Mouse (Mus musculus): ENCODE measurements around the gene Slc13a5.

Slc13a5 gene

DNA sequence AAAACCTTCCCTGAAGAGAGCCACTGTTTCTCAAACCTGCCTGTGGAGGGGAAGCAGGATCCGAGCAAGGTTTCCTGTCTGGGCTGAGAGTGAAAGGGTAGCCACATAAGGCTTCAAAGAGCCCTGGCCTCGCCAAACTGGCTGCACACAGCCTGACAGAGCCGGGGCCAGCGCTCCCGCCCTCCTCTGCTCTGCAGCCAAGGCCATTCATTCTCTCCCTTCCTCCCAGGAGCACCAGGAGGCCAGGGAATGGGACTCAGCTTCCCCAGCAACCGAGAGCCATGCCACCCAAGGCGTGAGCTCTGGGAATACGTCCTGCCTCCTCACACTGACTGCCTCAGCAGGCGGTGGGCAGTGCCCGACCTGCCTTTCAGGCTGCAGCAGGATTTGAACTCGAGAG is 1.5 kb downstream of the Slc13a5 start:
- DNase-seq (ENCODE audit: low spot score): no peak

DNA sequence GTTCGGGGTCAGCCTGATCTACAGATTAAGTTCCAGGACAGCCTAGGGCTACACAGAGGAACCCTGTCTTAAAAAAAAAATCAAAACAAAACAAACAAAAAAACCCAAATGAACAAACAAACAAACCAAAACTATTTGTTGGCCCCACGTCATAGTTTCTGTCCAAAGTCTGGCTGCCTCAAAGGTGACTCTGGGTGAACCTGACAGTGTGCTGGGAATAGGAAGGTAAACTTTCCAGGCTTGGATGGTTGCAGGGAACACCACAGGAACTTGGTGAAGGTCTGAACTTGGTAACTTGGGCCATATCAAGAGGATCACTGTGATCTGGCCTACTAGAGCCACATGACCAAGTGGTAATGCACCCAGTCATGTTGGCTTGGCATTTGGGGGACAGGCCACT is 10.6 kb downstream of the Slc13a5 start:
- no peak for DNase-seq (ENCODE audit: low spot score)

DNA sequence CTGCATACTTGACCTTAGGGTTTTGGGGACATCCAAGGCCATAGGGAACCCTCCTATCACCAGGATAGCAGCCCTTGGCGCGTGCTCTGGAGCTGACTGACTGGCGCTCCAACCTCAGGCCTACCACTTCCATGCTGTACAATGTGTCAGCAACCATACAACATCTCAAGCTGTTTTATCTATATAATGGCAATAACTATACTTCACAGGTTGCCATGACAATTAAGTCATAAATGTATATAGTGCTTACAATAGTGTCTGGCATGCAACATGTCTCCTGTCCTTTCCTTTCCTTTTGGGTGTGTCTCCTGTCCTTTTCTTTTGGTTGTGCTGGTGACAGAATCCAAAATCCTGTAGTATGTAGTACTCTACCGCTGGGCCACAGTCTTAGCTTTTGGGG is 11.4 kb downstream of the Slc13a5 start:
- no peak for DNase-seq (ENCODE audit: low spot score)

DNA sequence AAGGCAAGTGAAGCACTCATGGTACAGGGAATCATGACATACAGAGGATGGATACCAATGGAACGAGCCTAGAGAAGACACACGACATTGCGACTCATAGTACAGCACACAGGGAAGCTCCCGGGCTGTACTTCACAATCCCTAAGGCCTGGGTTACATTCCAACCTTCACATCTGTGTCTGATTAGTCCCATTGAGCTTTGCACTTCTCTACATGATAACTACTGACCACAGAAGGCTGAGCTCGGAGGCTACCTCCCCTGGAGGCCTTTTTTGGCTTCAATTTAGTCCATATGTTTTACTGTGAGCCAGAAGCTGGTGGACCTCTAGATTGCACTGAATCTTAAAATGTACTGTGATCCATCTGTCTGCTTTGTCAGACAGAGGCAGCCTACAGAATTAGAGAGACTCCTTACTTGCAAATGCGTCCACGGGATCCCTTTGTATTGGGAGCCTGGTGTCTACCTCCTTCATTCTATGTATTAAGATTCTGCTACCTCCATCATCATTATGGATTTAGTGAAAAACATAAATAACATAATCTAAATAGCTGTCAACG is 21.7 kb downstream of the Slc13a5 start:
- no peak for DNase-seq (ENCODE audit: low spot score)

DNA sequence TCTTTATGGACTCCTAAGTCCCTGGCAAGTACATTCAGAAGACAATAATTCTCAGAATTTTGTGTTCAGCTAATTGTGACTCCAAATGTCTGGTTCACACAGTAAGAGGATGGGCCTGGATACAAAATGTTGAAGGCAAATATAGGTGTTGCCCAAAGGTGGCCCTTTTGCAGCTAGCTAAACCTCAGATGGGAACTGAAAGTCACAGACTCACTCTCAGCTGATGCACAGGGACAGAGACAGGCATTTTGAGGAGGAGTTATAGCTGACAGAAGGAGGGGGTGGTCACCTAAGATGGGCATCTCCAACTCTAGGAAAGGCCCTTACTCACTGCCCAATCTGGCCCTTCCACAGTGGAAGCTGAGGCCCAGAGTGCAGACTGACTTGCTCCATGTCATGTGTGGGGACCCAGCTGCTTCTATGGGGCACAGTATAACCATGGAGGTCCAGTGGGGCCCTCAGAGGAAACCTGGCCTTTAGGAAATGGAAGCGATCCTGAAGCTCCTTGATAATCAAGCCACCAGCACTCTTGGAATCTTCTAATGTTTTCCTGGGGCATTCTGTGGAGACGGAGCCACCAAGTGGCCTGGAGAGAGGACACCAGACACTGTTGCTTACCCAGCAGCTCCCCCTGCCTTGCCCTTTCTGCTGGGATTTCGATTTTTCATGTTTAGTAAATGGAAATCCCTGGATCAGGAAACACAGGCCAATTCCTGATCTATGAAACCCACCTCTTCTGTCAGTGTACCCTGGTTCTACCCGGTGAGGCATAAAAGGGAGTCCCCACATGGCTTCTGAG is 26.8 kb downstream of the Slc13a5 start:
- no peak for DNase-seq (ENCODE audit: low spot score)

DNA sequence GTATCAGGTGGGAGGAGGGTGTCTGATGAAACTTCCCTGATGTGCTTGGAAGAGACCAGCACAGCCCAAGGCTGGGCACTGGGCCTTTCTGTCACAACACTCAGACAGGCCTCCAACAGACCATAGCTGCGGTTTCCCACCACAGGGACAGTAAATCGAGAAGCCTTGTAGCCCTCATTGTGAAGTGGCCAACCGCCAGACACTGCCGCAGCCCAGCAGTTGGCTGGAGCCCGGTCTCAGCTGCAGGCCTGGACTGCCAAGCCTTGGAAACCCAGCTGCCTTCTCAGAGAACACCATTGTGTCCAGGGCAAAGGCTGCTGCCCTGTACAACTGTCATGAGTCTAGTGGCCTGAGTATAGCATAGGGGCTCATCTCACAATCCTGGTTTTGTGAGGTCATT is 33.0 kb downstream of the Slc13a5 start:
- DNase-seq (ENCODE audit: low spot score): no peak

DNA sequence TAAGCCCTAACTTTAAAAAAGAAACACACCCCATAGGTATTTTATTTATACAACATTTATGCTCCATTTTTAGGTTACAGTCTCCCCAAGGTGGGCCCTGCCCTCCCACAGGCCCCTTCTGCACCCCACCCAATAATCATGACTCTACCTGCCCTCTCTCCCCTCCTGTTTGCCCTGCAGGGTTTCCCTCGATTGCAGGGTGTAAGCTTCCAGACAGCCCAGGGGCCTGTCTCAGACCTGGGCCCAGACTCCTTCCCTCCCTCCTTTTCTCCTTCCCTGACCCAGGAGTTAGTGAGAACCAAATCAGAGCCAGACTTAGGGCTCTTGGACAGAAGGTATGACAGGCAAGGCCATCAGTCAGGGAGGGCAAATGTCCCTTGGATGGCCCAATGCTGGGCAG is 34.0 kb downstream of the Slc13a5 start:
- no peak for DNase-seq (ENCODE audit: low spot score)

DNA sequence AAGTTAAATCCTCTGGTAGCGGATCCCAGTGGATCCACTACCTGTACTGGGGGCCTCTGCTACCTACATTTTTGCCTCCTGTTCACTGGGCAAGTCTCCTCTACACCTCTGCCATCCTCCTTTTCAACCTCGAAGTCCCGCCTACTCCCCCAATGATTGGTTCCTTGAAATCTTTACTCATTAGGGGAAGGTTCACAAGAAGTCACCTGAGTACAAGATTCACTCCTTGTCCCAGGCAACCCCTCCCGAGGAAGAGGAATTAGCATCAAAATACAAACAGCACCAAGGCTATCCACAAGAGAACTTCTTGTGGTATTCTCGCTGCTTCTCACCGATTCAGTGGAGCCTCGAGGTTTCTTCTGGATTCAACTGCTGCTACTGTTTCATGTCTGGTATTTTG is 35.0 kb downstream of the Slc13a5 start:
- no peak for DNase-seq (ENCODE audit: low spot score)

DNA sequence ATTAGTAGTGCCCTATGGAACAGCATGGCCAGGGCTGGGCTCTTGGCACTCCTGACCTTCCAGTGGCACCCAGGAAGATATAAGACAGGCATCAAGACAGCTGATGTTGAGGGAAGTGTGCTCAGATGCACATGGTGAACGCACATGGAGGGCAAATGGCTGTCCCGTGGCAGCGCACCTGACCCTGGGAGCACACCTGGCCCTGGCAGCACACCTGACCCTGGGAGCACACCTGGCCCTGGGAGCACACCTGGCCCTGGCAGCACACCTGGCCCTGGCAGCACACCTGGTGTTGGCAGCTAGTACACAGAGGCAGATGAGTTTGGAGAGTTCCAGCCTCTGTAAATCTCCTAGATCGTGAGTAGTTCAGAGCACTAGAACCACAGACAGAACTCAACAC is 38.5 kb downstream of the Slc13a5 start:
- DNase-seq (ENCODE audit: low spot score): no peak

DNA sequence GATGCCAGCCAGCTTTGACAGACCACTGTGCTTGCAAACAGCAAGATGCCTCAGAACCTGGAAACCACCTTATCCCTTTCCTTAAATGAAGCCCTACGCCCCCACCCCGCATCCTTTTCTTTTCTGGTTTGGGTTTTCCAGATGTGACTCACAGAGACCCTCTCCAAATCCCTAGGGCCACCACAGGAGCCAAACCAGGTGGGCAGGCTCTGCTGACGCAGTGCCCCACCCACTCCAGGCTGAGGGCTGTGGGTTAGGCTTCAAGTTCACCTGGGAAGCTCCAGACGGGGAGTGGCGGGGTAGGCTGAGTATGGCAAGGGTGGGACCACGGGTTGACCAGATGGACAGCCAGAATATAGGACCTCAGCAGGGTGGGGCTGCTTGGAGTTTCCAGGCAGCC is 40.1 kb downstream of the Slc13a5 start:
- no peak for DNase-seq (ENCODE audit: low spot score)

DNA sequence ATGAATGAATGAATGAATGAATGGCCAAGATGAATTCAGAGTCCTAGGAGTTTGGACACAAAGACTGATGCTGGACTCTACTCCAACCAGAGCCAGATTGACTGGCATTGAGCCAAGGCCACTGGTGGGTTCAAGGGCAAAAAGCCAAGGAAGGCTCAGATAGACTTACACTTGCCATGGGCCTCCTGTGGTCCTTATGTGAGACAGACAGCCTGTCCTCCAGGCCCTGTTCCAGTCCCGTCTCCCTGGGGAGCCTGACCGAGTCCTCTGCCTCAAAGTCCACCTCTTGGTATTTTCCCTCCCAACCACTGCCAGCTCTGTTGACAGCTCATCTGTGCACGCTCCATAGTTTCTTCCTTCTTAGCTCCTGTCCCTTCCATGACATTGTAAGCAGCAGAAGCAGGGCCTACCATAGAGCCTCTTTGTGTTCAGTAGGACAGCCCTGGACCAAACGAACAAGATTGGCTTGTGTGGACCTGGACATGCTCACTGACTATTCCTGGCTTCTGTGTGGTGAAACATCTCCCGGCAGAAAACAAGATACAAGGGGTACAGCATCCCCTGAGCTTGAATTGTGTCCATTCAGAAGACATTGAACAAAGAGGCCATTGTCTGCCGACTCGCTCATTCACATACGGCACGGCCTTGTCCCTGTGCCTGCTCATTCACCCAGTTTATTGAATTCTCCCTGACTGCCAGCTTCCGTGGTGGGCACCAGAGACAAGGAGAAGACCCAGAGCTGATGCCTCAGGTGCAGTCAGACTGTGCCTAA is 40.8 kb downstream of the Slc13a5 start:
- DNase-seq (ENCODE audit: low spot score): no peak

DNA sequence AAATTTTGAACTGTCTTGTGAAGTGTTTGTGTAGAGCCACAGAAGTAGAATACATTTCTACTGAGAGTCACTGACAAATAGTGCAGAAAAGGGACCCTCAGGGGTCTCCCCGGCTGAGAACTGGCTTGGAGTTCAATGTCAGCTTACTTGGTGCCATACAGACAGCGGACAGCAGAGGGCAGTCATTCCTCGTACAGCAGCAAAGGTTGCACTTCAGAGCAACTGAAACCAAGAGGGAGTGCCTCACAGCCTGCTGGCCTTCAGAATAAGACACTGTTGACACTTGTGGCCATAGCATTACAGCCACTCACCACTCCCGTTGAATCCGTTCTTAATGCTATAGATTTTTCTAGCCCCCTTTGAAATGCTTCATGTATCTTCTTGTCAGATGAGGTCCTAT is 42.2 kb downstream of the Slc13a5 start:
- peak; percentile 19 for DNase-seq (ENCODE audit: low spot score)

DNA sequence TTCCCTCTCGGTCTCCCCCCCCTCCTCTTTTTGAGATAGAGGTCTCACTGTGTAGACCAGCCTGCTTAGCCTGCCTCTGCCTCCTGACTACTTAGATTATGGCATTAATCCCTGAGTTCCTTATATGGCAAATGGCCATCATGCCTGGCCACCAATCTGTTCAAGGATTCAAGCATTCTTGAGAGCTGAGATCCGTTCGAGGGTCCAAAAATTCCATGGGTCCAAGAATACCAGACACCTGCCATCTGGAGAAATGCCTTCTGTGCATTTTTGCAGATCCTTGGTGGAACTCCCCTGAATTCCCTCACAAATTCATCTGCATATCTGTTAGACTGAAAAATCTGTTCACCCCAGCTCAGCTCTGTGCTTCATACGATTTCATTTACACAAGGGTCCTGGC is 43.6 kb downstream of the Slc13a5 start:
- no peak for DNase-seq (ENCODE audit: low spot score)

DNA sequence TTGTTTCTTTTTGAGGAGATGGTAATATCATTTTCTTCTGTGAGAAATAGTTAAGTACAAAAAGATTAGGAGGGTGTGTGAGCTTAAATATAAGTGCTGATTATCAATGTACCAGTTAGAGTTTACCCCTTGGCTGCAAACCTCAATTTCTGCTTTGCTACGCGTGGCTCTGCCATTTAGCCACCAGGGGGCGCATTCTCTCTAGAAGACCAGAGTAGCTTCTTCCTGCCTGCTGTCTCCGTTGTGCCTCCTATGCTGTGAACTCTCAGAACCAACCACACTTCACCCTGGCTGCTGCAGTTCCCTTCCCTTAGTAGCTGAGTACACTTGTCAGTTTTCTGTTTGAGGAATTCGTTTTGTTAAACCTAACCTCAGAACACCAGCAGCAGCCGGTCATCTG is 45.7 kb downstream of the Slc13a5 start:
- no peak for DNase-seq (ENCODE audit: low spot score)

DNA sequence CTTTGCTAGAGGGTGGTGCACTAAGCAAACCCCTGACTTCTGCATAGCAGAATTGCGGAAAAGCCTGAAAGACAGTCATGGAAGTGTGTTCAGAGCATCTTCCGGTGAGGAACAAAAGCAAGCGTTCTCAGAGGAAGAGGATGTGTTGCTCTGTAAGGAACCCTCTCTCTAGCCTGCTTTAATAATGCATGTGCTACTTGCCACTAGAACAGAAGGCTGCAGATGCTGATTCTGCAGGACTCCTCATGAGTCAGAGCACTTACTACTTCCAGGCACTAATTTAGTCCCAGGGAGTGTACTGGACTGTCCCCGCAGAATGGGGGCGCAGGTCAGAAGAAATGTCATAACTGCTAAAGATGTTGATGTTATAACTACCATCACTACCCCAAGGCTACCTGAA is 49.9 kb downstream of the Slc13a5 start:
- no peak for DNase-seq (ENCODE audit: low spot score)

DNA sequence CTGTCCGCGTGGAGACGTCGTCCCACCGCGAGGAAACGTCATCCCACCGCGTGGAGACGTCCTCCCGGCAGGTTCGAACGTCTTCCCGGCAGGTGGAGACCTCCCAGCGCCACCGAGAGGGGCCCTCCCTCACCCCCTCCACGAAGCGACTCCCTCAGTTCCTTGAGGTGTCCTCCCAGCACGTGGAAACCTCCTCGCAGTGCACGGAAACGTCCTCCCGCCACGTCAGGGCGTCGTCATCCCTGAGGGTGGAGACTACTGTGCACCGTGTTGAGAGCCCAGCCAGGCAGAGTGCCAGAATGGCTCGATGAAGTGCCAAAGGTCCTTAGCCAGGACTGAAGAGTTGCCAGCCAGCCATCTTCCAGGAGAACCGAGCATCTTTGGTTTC is 51.6 kb downstream of the Slc13a5 start, which contains the start of gene Med31:
Med31 (minus strand) TSS at position 183 of the 388 bp plus-strand sequence.
- DNase-seq (ENCODE audit: low spot score): no peak

DNA sequence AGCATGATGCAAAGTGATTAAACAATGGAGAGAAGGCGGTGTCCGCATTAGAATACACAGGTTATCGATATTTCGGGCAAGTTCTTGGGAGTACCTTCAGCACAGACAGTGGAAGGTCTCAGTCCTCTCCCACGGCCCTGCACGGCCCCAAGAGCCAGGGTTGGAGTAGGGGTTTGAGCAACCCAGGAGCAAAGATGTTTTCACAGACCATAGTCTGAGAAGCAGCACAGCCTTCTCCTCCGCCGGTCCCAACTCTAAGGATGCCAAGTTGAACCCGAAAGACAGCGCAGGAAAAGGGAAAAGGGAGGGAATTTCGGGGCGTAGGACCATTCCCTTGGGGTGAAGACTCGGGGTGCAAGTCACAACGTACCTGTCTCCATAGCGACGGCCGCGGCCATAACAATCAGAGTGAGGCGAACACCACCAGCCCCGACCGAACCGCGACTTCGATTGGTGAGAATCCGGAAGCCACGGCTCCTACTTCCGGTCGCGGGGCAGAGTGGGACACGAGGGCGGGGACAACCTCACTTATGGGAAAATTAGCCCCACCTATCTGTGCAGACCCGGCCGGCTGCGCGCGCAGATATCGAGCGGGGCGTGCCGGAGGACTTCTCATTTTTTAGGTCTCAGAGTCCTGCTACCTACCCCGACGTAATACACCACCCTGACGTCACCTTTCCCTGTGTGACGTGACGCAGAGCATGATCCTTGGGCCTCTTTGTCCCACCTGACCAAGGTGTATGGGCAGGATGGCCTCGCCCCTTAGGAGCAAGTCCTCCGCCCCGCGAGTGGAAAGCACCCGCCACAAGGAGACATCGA is 52.2 kb downstream of the Slc13a5 start:
- DNase-seq (ENCODE audit: low spot score): peak; percentile 85

DNA sequence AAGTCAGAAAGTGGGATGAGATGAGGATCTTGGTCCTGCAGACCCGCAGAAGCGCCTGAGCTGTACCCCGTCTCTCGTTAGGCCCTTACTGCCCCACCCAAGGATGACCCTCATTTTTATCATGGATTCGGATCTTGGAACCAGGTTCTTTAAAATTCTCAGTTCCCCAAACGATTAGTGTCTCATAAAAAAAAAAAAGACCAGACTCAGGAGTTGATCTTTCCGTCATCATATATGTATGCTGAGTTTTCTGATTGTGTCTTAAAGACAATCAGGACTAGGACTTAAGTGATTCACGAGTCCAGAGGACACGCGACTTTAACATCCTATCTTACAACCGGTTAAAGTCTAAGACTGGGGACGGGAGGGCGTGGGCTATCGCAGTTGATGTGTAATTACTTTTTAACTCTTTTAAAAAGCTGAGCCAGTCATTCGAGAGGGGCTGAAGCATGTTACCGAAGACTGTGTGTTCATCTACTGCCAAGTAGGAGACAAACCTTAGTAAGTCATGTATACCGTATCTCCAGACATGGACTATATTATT is 59.1 kb downstream of the Slc13a5 start:
- DNase-seq (ENCODE audit: low spot score): no peak

DNA sequence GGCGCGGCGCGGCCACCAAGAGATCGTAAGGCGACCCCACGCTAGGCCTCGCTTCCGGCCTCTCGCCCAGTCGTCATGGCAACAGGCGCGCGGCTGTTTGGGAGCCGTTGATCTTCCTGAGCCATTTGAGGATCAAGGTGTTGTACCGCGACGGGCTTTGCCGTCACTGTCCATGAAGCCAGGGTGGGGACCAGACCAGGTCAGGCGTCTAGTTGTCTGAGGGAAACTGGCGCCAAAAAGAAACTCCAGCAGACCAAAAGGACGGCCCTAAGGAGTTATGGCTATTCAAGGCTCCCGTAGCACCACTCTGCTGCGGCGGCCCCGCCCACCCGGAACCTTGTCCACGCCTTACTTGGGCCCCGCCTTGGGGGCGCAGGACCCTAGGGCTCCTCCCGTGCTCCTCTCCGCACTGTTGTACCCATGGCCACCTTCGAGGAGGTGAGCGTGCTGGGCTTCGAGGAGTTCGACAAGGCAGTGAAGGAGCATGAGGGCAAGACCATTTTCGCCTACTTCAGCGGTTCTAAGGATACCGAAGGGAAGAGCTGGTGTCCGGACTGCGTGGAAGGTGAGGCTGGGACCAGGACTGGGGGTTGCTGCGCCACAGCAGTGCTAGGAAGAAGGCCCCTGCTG is 59.7 kb downstream of the Slc13a5 start, which contains the start of the genes 4933427D14Rik and Txndc17:
4933427D14Rik (minus strand) TSS at position 256 of the 630 bp plus-strand sequence.
Txndc17 (plus strand) TSS at position 344 of the 630 bp plus-strand sequence.
- peak; percentile 56 for DNase-seq (ENCODE audit: low spot score)

DNA sequence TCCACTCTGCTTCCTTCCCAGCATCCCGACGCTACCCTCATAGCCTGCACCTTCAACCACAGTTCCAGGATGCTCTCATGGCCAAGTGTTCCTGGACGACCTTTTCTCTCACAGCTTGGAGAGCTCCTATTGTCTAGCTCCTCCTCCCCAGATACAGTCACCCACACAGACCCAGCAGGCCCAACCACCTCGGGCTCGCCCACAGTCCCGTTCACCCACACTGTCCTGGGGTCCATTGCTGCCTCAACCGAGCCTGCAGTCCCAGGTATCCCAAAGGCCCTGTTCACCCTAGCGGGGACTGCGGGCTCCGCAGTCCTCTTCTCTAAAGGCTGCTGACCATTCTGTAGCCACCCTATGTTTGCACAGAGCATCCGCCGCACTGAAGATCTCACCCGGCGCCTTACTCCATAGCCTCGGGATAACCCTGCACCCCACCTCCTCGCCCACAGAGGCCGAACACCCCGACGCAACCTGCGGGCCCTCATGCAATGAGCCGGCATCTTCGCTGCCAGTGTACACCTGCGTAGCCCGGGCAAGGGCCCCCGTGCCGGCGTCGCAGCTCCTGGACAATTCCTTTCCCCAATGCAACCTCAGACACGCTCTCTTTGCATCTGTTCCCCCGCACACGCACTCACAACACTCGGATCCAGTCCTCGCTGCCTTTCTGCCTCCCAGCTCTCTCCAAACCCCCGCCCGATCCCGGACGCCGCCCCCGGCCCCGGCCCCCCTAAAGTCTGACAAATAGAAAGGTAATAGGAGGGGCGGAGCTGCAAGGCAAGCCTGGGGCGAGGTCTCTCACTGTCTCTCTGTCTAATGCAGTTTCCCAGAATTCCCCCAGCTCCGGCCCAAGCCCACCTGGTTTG is 60.5 kb downstream of the Slc13a5 start, which contains the start of gene Gm43951:
Gm43951 (minus strand) TSS at position 500 of the 863 bp plus-strand sequence.
- no peak for DNase-seq (ENCODE audit: low spot score)
